Mouse (Mus musculus): ENCODE results near the gene Lmx1b.

DNA sequence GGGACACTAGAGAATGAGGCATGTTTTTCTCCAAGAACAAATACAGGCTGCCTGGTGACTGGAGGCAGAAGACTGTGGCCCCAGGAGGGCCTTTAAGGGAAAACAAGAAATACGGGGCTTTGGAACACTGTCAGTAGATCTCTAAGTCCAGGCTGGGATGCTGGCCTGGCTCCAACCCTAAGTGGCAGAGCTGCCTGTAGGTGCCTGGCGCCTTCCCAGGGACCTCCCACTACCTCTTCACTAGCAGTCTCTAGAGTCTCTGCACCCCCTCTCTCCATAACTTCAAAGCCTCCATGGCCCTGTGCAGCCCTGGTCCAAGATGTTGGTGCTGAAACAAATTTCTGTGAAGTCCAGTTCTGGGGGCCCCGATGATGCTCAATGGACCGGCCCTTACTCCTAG lies 74.4 kb downstream of the Lmx1b start:
- TF ChIP-seq EP300 (IDR thresholded peaks at IDR 0.05) (no peak), CTCF (IDR thresholded peaks at IDR 0.05) (no peak)
